Mouse (Mus musculus) bone marrow macrophage, adult 2 months (primary cell): ENCODE results near the gene Lamb1.

ENCODE experiments used
- CTCF ChIP-seq: IDR thresholded peaks from 2 replicates; pipeline ENCODE4 v1.5.1; 2012; ENCODE audit warnings: low read depth, mild to moderate bottlenecking, low read length, moderate library complexity
- POLR2A ChIP-seq: IDR thresholded peaks from 2 replicates; pipeline ENCODE4 v1.6.1; 2012; ENCODE audit warnings: mild to moderate bottlenecking, low read depth, low read length, borderline replicate concordance

DNA sequence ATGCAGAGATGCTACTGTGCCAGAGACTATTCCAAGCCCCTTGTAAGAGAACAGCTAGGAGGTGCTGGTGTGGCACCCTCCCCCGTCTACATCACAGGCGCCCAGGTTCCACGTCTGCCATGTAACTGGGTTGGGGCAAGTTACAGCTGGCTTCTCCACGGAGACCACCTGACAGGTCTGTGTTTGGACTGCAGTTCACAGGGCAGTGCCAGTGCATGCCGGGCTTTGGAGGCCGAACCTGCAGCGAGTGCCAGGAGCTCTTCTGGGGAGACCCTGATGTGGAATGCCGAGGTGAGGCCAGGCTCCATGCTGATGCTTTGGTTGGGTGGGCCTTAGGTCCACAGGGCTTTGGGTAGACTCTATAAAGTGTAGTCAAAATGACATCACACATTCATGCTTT is 42.7 kb downstream of the Lamb1 start:
- TF ChIP-seq CTCF: no peak
- no peak for TF ChIP-seq POLR2A
